Mouse (Mus musculus) NIH3T3 (cell line): ENCODE results near the gene Podxl2.

Source experiments
- DNase-seq: peaks from one replicate; pipeline ENCODE4 v3.0.0-alpha.2; 2012; ENCODE audit warnings: low read depth

Gene Podxl2

GRCm38 (mm10) chr6:88874868-88875508 is at the start of gene Podxl2:
Gene Podxl2, minus strand, starts transcription at chr6:88875044.
- peak; percentile 25 for DNase-seq

DNA sequence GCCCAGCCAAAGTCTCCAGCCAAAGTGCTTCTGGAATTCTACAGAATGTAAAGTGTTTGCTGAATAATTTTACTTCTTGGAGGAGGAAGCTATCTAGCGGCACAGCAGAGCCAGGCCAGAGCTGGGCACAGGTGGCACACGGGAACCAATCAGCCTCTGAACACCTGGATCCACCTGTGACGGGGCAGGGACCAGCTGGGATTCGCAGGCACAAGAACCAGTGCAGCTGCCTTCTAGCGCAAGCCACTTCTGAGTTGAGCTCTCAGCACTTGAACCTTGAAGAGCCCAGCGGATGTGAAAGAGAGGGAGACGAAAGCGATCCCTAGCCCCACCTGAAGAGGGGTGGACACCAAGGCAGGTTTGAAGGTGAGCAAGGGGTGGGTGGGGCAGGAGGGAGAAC is 44.0 kb upstream of the Podxl2 start:
- no peak for DNase-seq

DNA sequence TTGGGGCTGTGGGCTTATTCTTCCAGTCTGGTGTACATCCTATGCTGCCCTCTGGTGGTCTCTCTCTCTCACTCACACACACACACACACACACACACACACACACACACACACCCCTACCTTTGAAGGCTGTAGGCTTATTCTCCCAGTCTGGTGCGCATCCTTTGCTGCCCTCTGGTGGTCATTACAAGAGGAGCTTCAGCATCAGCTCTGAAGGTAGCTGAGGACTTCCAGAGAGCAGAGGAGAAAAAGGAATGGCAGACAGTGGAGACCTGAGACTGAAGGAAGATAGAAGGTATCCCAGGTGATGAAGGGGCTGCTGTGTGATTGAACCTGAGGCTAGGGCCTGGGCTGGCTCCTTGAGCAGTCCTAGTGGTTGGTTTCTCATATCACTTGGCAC is 41.3 kb upstream of the Podxl2 start:
- peak; percentile 80 for DNase-seq

DNA sequence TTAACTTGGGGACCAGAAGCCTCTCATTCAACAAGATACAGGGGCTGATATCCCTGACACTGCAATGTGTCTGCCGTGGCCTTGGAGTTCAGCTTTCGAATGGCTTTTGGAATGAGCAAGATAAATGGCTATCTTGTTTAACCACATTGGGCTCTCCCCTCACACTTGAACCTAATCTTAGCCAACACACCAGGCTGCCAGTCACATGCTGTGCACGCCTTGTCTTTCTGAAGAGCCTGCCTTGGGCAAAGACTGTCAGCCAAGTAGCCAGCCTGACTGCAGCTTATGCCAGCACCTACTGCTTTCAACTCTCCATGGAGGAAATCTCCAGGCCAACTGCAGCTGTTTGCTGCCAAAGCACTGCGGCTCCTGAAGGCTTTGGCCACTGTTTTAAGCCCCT is 40.7 kb upstream of the Podxl2 start:
- no peak for DNase-seq

DNA sequence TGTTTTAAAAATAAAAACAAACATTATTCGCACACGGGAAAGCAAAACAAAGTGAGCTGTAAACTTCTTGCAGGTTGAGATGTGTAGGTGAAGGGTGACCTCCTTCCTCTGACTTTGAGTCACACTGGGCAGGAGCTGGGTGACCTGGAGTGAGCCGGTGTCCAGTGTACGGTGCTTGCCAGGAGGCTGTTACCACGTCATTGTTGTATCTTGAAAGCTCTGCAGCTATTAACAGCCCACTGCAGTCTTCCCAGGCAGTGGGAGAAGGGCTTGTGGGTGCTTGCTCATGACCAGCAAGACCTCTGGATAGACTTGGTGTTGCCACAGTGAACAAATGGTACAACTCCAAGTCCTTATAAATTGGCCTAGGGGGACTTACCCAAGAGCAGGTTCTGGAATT is 40.0 kb upstream of the Podxl2 start:
- no peak for DNase-seq

DNA sequence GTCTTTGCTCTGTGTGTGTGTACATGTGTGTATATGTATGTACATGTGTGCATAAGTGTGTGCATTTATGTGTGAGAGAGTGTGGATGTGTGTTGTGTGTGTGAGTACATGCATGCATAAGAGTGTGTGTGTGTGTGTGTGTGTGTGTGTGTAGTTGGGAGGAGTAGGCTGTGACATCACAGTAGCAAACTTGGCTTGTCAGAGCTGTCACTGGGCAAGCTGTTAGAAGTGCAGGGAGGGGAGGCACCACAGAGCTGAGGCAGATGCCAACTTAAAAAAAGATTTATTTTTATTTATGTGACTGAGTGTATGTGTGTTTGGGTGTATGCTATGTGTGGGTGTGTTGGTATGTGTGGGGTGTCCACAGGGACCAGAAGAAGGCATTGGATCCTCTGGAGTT is 38.6 kb upstream of the Podxl2 start:
- DNase-seq = peak; percentile 33

DNA sequence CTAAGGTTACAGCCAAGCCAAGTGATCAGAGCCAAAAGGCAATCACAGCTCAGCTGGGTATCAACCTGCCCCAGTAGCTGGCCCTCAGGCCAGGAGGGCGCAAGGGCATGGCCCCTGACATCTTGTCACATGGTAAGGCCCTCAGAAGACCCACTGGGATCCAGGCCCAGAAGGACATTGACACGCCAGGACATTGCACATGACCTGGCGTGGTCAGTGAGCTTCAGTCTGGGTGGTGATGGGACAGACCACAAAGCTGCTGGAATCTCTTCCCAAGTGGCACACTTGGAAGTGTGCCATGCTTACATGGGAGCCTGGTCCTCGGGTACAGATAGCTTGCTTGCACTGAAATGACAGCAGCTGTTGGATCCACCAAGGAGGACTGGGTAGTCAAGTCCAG is 38.2 kb upstream of the Podxl2 start:
- peak; percentile 37 for DNase-seq

DNA sequence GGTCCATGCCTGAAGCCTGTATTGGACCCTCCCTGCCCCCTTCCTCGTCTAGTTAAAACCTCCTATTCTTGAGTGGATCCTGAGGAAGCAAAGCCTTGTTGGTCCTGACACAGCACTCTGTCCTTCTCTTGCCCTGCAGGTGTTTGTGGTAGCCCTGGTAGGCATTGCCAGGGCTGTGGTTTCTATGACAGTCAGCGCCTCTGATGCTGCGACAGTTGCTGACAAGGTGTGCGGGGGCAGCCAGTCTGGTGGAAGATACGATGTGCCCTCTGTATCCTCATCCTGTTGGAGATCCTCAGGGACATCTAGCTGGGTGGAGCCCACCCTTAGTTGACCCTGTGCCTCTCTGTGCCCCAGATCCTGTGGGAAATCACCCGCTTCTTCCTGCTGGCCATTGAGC is 34.3 kb upstream of the Podxl2 start:
- DNase-seq = no peak

DNA sequence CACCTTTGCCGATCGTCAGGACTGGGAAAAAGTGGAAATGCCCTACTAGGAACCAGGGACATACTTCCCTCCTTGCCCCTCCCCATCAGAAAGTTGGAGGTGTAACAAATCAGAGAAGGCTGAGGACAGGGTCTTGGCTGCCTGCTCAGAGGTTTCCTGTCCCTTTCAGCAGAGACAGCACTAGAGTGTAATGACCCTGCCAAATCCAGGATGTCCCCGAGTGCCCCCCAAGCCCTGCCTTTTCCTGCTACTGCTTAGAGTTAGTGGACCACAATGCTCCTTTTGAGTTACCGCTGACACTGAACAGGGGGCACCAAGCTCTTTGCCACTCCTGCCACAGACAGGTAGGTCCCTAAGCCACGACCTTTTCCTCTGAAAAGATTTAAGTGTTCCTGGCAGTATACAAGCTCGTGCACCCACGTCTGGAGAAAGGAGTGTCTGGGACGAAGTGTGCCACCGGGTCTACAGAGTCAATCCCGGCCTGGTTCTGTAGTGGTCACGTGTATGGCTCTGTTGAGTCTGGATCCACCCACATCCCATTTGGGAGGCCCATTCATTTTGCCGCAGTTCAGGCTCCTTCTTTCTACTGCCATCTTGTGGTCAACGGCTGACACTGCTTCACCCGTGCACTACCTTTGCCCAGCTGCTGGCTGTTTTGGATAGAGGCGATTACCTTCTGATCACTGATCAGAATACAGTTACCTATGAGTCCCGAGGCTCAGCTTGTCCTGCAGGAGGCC is 31.7 kb upstream of the Podxl2 start:
- DNase-seq = peak; percentile 87

DNA sequence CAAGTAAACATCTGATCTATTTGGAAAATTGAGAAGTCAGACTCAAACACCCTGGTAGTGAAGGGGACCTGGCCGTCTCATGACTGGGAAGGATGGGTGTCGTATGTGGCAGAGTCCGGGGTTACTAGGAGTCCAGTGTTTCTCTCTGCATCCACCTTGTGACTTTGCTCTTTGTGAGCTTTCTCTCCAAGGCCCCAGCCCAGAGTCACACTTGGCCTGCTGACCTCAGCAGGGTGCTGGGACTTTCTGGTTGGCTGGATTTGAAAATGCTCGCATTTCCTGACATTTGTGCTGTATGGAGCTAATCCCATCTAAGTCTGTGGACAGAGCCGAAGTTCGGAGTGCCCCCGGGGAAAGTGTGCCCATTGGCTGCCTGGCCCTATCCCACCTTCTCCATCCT is 30.2 kb upstream of the Podxl2 start:
- DNase-seq = no peak

- DNase-seq = no peak
Measured at GRCm38 (mm10) chr6:88904456-88904974, 29.7 kb upstream of the Podxl2 start.

DNA sequence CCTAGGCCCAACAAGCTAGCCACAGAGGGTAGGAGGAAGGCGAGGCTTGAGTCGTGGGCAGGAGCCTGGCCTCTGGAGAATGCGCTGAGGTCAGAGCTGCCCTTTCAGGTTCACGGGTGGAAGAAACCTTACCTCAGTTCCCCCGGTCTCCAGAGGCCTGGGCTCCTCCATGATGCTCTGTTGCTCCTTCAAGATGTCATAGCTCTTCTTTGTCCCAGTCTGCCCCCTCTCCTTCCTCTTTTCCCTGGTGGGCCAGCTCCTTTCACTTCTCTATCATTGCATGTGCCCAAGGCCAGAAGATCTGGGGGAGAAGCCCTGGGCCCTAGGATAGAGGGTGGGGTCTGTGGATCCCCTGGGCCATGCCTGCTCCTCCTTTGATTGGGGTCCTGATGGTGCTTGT is 28.9 kb upstream of the Podxl2 start:
- no peak for DNase-seq

- DNase-seq = peak; percentile 97
Measured at GRCm38 (mm10) chr6:88901947-88902820, 27.3 kb upstream of the Podxl2 start, which contains the start of gene Tpra1. Gene Tpra1, plus strand, starts transcription at chr6:88902251.

GRCm38 (mm10) chr6:88901471-88901870 is 26.6 kb upstream of the Podxl2 start:
- DNase-seq = no peak

DNA sequence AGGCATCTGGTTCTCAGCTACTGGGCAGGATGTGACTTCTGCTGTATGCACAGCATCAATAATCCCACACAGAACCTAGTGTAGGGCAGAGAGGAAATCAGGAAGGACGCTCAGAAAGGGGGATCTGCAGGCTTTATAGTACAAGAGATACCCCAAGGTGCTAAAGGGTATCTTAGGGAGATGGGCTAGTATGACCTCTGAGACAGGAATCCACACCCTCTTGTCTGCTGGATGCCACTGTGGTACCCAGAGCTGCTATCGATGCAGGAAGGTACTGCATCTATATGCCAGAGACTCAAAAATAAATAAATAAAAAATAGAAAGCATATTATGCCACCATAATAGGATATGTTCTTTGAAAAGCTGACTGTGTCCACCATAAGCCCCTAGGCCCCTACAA is 24.8 kb upstream of the Podxl2 start:
- DNase-seq = no peak

DNA sequence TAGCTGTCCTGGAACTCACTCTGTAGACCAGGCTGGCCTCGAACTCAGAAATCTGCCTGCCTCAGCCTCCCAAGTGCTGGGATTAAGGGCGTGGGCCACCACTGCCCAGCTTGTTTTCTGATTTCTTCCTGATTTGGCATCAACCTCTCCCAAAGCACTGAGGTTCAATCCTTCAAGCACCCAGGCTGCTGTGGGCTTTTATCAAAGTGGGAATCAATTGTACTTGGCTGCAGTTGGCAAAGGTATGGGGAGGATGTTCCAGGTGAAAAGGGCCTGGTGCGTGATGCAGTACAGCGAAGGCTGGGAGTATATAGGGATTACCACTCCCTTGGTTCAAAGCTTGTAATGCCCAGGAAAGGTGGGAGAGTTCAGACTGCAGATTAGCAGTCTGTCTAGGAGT is 24.2 kb upstream of the Podxl2 start:
- DNase-seq = no peak

GRCm38 (mm10) chr6:88898534-88899048 is 23.7 kb upstream of the Podxl2 start, which contains the start of gene Mcm2:
Gene Mcm2, minus strand, starts transcription at chr6:88898780.
- DNase-seq = peak; percentile 98

DNA sequence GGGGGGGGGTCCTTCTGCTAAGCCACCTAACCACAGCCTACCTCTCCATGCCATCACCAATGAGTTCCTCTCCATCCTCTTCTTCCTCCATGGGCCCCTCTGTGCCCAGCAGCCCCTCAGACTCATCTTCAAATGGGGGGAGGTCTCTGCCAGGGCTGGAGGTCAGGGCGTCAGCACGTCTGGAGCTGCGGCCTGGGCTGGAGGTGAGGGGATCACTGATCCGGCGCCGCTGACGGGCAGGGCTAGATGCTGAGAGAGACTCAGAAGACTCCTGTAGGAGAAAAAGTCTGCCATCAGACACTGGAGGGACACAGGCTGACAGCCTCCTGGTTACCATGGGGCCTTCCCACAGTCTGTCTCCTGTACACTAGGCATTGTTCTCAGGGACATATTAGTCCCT is 22.4 kb upstream of the Podxl2 start:
- DNase-seq = no peak

GRCm38 (mm10) chr6:88895943-88896342 is 21.1 kb upstream of the Podxl2 start:
- no peak for DNase-seq

DNA sequence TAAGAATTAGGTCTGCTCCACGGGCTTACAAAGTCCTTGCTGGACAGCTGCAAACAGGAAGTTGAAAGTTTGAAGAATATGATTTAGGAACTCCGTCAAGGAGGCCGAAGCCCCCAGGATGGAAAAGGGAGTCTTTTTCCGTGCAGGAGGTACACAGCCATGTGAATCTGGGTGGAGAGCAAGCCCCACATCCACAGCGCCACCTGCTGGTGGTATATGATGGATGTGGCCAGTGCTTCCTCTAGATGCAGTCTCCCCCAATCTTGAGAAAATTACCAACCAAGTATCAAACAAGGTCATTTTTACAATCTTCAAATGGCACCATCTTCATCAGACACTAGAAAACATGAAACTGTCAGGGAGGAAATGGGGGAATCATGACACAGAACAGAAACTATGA is 18.7 kb upstream of the Podxl2 start:
- DNase-seq = peak; percentile 88

GRCm38 (mm10) chr6:88890832-88891231 is 16.0 kb upstream of the Podxl2 start:
- no peak for DNase-seq

GRCm38 (mm10) chr6:88889410-88890042 is 14.7 kb upstream of the Podxl2 start:
- DNase-seq = no peak
